Mouse (Mus musculus): Measurements from ENCODE around the gene Angel1.

DNA sequence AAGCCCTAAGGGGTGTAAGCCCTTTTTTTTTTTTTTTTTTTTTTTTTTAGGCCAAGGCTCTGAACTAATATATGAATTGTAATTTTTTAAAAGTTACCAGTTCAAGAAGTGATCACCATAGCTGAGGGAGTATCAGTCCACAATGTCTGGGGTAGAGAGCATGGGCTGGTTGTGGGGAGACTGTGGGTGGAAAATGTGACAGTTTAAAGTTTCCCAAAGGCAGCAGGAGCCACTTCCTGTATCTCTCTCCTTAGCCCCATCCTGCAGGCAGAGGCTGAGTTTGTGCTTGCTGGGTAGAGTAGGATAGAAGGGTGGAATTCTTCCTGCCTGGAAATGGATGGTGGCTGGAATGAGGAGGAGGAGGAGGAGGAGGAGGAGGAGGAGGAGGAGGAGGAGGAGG lies 32.9 kb downstream of the Angel1 start:
- TF ChIP-seq CTCF (IDR thresholded peaks at IDR 0.05) = no peak
- TF ChIP-seq EP300 (IDR thresholded peaks at IDR 0.05) = no peak

Measured in lung, postnatal 0 days (tissue).